Mouse (Mus musculus) frontal cortex, postnatal 10 days (tissue): Measurements from ENCODE around the gene Emc6.

Source experiments
- DNase-seq, 2 experiments: peaks; one replicate each; pipeline ENCODE4 v3.0.0; 2022; ENCODE audit warnings: low spot score in 2 of 2, mixed read lengths in 1 of 2

Gene Emc6

DNA sequence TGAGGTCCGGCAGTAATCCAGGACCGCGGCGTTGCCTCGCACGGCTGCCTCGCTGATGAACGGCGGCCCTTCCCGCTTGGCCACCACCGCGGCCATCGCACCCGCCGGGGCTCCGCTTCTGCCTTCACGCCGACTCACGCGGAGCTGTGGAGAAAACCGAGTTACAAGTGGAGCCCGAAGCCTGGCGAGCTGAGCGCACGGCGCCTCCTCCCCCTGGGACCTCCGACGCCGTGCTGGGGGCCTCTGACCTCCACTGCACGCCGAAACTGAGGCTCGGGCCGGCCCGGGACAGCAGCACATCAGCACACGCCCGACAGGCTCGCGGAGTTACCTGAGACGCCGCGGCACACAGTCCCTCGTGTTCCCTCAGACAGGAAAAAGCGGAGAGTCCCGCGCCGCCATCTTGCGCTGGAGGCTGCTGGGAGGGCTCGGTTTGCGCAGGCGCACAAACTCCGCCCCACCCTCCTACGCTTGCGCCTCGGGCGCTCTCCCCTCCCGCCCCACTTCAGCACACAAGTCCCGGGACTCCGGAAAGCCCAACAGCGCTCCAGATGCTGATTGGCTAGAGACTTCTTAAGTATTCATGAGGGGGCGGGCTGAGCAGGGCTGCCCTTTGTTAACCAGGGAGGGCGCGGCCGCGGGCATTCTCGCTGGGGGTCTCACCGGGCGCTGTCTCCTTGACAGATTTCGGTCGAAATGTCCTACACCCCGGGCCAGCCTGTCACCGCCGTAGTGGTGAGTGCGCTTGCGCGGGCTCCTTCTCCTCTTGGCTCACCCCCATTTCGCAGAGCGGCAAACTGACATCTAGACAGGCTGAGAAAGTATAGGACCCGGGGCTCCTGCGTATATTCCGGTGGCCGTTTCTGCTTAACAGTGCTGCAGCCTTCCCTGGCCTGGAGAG, at the start of gene Emc6, which contains the start of gene Tax1bp3:
TSS of gene Emc6 (minus strand) at position 430 of the 901 bp plus-strand sequence.
TSS of gene Tax1bp3 (plus strand) at position 476 of the 901 bp plus-strand sequence.
- peak; percentile 93 for DNase-seq

GRCm38 (mm10) chr11:73225856-73226255, 49.0 kb upstream of the Emc6 start:
- DNase-seq = no peak

DNA sequence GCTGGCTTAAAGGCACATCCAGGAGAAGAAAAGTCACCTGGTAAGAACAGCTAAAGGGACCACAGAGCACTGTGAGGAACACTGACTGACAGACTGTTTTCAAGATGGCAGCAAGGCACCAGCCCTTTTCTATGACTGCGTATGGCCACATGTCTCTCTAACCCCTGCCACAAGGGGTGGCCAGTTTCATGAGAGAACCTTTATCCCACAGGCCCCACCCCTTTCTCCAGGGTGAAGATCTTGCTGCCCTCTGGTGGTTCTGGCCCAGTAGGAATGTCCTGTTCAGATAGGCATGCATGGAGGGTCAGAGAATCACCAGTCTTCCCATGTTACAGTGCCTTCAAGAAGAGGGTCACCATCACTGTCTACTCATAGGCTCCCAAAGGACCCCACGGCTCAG, 47.1 kb upstream of the Emc6 start:
- no peak for DNase-seq

DNA sequence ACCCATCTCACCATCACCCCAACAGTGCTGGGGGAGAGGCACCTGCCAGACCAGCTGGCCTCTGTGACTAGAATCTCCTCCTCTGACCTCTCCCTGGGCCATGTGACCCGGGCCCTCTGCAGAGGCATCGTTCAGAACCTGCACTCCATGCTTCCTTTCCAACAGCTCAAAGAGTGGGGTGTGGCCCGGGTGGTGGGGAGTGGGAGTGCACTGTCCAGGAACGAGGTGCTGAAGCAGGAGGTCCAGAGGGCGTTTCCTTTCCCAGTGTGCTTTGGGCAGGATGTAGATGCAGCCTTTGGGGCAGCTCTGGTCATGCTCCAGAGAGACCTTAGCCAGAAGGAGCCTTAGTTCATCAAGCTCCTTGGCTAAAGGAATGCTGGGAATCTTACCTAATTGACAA, 46.0 kb upstream of the Emc6 start:
- DNase-seq = no peak

DNA sequence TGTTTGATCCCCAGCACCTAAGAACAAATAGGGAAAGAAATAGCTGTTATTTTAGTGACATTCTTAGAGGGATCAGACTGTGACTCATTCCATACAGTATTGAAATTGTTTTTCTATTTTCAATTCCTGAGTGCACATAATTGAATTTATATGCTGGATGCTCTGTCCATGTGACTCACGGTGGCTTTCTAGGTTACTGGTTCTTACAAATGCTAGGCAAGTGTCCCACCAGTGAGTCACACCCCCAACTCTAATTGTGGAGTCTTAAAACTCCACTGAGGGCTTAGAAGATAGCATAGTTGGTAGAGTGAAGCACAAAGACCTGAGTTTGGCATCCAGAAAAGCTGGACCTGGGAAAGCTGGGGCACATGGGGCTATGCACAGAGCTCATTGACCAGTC, 43.8 kb upstream of the Emc6 start:
- no peak for DNase-seq

GRCm38 (mm10) chr11:73219671-73220070, 42.8 kb upstream of the Emc6 start:
- DNase-seq = no peak

DNA sequence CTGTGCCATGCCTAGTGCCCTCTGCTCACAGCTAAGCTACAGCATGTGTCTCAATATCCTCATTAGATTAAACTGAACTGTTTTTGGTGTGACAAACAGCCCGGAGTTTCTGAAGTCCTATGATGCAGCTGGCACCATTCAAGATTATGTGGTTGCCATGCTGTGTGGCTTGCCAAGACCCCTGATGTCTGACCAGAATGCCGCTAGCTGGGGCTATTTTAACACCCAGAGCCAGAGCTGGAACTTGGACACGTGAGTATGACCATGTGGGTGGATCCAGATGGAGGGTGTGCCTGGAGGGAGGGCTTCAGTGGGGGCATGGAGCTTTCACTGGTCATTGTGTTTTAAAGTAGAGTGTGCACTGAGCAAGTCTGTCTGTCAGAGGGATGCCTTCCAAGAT, 37.1 kb upstream of the Emc6 start:
- DNase-seq = no peak

DNA sequence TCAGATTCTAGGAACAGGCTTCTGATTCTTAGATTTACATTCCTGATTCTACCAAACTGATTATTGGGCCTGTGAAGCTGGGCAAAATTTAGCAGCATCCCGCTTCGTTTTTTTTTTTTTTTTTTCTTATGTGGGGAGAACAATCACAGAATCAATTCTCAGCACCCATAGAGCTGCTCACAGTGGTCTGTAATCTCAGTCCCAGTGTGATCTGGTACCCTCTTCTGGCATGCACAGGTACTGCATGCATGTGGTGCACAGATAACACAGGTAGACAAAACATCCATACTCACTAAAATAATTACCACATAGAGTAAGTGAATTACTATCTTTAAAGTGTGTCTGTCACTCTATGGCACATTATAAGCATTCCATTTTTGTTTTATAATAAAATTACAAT, 30.8 kb upstream of the Emc6 start:
- no peak for DNase-seq

GRCm38 (mm10) chr11:73205194-73205593, 28.4 kb upstream of the Emc6 start:
- no peak for DNase-seq

DNA sequence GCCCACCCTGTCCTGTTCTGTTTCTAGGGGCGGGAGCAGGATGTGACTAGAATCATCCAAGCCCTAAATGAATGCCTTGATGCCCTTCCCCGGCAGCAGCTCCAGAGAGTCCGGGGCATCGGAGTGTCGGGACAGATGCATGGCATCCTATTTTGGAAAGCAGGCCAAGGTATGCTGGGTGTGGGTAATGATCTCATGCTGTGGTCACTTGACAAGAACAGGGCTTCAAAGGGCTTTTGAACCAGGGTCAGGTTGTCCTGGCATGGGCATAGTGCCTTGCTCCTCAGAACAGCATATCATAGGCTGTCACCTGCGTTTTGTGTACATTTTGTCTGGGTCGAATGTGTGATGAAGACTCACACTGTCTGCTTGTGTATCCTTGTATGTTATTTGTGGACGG, 27.1 kb upstream of the Emc6 start:
- no peak for DNase-seq

DNA sequence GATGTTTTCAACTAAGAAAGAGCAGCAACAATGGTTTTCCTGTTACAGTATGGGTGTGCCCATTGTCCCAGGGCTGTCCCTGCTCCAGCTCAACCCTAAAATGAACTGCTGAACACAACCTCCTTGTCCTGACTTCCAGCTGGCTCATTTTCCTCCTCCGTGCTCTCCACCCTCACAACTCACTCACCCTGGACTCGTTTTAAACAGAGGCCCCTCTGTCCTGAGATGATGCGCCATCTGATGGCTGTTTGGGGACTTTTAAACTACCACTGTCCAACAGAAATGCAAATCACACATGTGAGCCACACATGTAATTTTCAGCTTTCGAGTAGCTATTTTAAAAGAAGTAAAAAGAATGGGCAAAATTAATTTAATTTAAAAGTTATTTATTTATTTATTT, 24.8 kb upstream of the Emc6 start:
- DNase-seq = no peak

DNA sequence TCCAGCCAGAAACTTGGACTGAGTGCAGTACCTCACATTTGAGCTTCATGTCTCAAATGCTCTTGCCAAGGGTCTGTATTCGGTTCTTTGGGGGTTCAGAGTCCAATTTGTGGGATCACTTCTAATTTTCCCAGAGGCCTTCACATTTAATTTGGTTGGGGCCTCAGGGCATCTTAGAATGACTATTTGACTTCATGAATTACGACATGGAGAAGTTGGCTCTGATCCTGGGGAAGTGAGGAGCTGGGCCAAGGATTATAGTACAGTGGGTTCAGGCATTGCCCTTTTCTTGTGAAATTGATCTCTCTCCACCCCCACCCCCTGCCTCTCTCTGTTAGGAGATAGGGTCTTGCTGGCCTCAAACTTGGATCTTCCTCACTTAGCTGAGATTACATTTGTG, 24.2 kb upstream of the Emc6 start:
- DNase-seq = no peak

GRCm38 (mm10) chr11:73199879-73200278, 23.0 kb upstream of the Emc6 start:
- DNase-seq = no peak

DNA sequence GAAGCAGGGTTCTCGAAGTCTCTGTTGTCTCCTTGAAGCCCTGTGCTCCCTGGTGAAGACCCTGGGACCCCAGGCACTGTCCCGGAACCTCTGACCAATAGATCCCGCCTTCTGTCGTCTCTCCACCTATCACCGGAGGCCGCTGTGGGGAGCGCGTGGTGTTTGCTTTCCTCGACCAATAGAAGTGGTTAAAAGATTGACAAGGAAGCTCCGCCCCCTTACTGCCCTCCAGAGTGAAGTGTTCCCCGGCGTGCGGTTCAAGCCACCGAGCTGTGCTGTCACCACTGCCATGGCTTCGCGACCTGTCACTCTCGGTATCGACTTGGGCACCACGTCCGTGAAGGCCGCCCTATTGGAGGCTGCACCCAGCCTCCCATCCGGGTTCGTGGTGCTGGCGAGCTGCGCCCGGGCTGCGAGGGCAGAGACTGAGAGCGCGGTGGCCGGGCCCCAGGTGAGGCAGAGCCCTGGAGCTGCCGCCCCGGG, 22.4 kb upstream of the Emc6 start, which contains the start of gene Shpk:
TSS of gene Shpk (plus strand) at position 231 of the 483 bp plus-strand sequence.
- peak; percentile 94 to 96 for DNase-seq

- DNase-seq = peak in 1 of 2 experiments; percentile 83
Measured at GRCm38 (mm10) chr11:73198603-73199229, 21.9 kb upstream of the Emc6 start, which contains the start of gene Ctns. TSS of gene Ctns (minus strand) at chr11:73199042.

GRCm38 (mm10) chr11:73198190-73198589, 21.4 kb upstream of the Emc6 start:
- DNase-seq = no peak

- DNase-seq = no peak
Measured at GRCm38 (mm10) chr11:73194444-73194843, 17.6 kb upstream of the Emc6 start.

DNA sequence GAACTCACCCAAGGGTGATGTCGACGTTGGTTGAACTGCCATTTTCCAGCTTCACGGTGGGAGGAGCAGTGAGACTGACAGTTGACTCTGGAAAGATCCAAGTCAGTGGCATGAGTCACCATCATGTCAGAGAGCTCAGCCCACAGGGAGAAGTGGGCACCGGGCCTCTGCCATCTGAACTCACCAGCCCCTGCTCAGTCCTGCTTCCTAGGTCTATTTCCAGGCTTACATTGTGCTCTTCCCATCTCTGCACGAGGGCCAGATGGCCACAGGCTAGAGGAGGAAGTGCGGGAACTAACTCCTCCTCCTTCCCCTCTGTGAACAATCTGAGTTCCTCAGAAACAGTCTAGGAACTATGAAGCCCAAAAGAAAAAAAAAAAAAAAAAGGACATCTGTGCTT, 16.2 kb upstream of the Emc6 start:
- DNase-seq = no peak

- DNase-seq = no peak
Measured at GRCm38 (mm10) chr11:73187231-73187630, 10.4 kb upstream of the Emc6 start.

DNA sequence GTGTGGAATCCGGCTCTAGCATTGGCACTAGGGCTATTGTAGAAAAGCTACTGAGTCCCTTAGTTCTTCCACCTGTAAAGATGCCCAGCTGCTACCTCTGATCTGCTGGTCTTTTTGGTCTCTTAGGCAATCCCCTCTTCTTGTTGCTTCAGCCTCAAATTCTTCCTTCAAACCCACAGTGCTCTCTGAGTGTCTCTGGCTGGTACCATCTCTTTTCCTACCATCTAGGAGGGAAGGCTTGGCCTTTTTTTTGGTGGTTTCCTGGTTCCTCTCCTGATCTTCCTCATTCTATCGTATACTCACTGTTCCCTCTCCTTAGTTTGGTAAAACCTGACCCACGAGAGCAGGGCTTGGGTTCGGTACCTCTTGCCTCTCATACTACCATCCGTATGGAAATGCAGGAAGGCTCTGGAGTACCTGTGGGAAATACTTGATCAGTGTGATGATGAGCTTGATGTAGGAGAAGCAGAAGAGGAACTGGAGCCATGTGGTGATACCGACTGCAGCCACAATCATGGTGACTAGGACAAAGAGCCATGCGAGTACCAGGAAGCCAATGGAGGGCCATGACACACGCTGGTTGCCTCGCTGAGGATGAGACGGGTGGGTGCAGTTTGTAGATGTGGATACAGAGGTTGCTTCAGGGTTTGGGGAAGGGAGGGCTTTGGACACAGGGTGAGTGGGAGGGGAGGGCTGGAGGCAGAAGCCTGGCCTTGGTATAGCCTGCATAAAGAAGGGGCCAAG, 9.2 kb upstream of the Emc6 start:
- no peak for DNase-seq

GRCm38 (mm10) chr11:73177895-73178294, 1.1 kb upstream of the Emc6 start:
- DNase-seq = no peak

GRCm38 (mm10) chr11:73177509-73177875, 655 bp upstream of the Emc6 start:
- DNase-seq = peak; percentile 45 to 54
